Mouse (Mus musculus): Measurements from ENCODE around the gene Ankrd24. TPM values are rescaled to one million over a fixed set of nuclear protein-coding genes. Genes with fewer than 3 reads are reported as not detected.

The Ankrd24 gene
- total and polyA plus RNA-seq, 3 experiments = 7.8 to 33.7 (median 7.9) TPM

GRCm38 (mm10) chr10:81643449-81644055 is 15.2 kb downstream of the Ankrd24 start:
- H3K79me2 ChIP-seq (replicated peaks; ENCODE audit: control insufficient read depth, insufficient read depth, low read length) = no peaks in the 10 kb centered on the region
- no peaks in the 10 kb centered on the region for H3K36me3 ChIP-seq (ENCODE audit: control insufficient read depth, insufficient read depth, low read length)
- peak overlapping the region; percentile 97 for H3K27ac ChIP-seq
- H3K9ac ChIP-seq (ENCODE audit: low read depth, low read length) = peak overlapping the region; percentile 98
- no peaks in the 10 kb centered on the region for H3K27me3 ChIP-seq (ENCODE audit: control insufficient read depth, insufficient read depth, low read length)
- WGBS = under 1% methylated on average over 75 of the region's 75 CpGs
- peak; percentile 69 for TF ChIP-seq CTCF (IDR thresholded peaks at IDR 0.05)
- TF ChIP-seq POLR2A (IDR thresholded peaks at IDR 0.05; ENCODE audit: insufficient read depth, low read depth, low read length) = peak; percentile 83
- TF ChIP-seq EP300 (IDR thresholded peaks at IDR 0.05; ENCODE audit: insufficient read depth, low read depth, low read length) = no peak; the same call in 1 of the 2 replicates
- peaks cover 3% of the 10 kb centered on the region for H3K4me1 ChIP-seq (ENCODE audit: control insufficient read depth, insufficient read depth, low read length)
- peak overlapping the region; percentile 72 for H3K4me3 ChIP-seq
- peak; percentile 96 to 98 for DNase-seq
- intact Hi-C loops (cut with DNase I) = loop anchor here (2.0 kb wide), 1 partner anchor 17 kb away; the partner anchor contains the start of gene Sirt6

GRCm38 (mm10) chr10:81644162-81644561 is 15.8 kb downstream of the Ankrd24 start:
- no peak for DNase-seq
- no peak overlapping the region for H3K9ac ChIP-seq (ENCODE audit: low read depth, low read length)
- 59% methylated on average over 2 of the region's 2 CpGs for WGBS
- intact Hi-C loops (cut with DNase I) = no loop called here
- no peak for TF ChIP-seq CTCF (IDR thresholded peaks at IDR 0.05)
- no peak for TF ChIP-seq POLR2A (IDR thresholded peaks at IDR 0.05; ENCODE audit: insufficient read depth, low read depth, low read length)
- TF ChIP-seq EP300 (IDR thresholded peaks at IDR 0.05; ENCODE audit: insufficient read depth, low read depth, low read length) = no peak
- peak overlapping the region; percentile 97 for H3K27ac ChIP-seq
- no peaks in the 10 kb centered on the region for H3K36me3 ChIP-seq (ENCODE audit: control insufficient read depth, insufficient read depth, low read length)
- H3K4me3 ChIP-seq = peak overlapping the region; percentile 72
- H3K4me1 ChIP-seq (ENCODE audit: control insufficient read depth, insufficient read depth, low read length) = peaks cover 3% of the 10 kb centered on the region
- H3K27me3 ChIP-seq (ENCODE audit: control insufficient read depth, insufficient read depth, low read length) = no peaks in the 10 kb centered on the region
- no peaks in the 10 kb centered on the region for H3K79me2 ChIP-seq (replicated peaks; ENCODE audit: control insufficient read depth, insufficient read depth, low read length)

GRCm38 (mm10) chr10:81644716-81645115 is 16.4 kb downstream of the Ankrd24 start:
- no peak overlapping the region for H3K27ac ChIP-seq
- TF ChIP-seq EP300 (IDR thresholded peaks at IDR 0.05; ENCODE audit: insufficient read depth, low read depth, low read length) (no peak), CTCF (IDR thresholded peaks at IDR 0.05) (no peak), POLR2A (IDR thresholded peaks at IDR 0.05; ENCODE audit: insufficient read depth, low read depth, low read length) (no peak)
- H3K79me2 ChIP-seq (replicated peaks; ENCODE audit: control insufficient read depth, insufficient read depth, low read length) = no peaks in the 10 kb centered on the region
- H3K4me1 ChIP-seq (ENCODE audit: control insufficient read depth, insufficient read depth, low read length) = peaks cover 3% of the 10 kb centered on the region
- no peaks in the 10 kb centered on the region for H3K27me3 ChIP-seq (ENCODE audit: control insufficient read depth, insufficient read depth, low read length)
- H3K9ac ChIP-seq (ENCODE audit: low read depth, low read length) = no peak overlapping the region
- H3K36me3 ChIP-seq (ENCODE audit: control insufficient read depth, insufficient read depth, low read length) = no peaks in the 10 kb centered on the region
- no peak overlapping the region for H3K4me3 ChIP-seq
- DNase-seq = peak in 1 of 2 experiments; percentile 15
- WGBS = 94% methylated on average over 18 of the region's 18 CpGs
- intact Hi-C loops (cut with DNase I) = no loop called here

GRCm38 (mm10) chr10:81645391-81645790 is 17.1 kb downstream of the Ankrd24 start:
- Histone ChIP-seq H3K9ac (ENCODE audit: low read depth, low read length) (no peak overlapping the region), H3K79me2 (replicated peaks; ENCODE audit: control insufficient read depth, insufficient read depth, low read length) (no peaks in the 10 kb centered on the region), H3K4me3 (no peak overlapping the region), H3K27me3 (ENCODE audit: control insufficient read depth, insufficient read depth, low read length) (no peaks in the 10 kb centered on the region), H3K4me1 (ENCODE audit: control insufficient read depth, insufficient read depth, low read length) (peaks cover 3% of the 10 kb centered on the region), H3K27ac (no peak overlapping the region), H3K36me3 (ENCODE audit: control insufficient read depth, insufficient read depth, low read length) (no peaks in the 10 kb centered on the region)
- 90% methylated on average over 4 of the region's 4 CpGs for WGBS
- intact Hi-C loops (cut with DNase I) = no loop called here
- TF ChIP-seq CTCF (IDR thresholded peaks at IDR 0.05) = no peak
- TF ChIP-seq EP300 (IDR thresholded peaks at IDR 0.05; ENCODE audit: insufficient read depth, low read depth, low read length) = no peak
- no peak for TF ChIP-seq POLR2A (IDR thresholded peaks at IDR 0.05; ENCODE audit: insufficient read depth, low read depth, low read length)
- peak in 1 of 2 experiments; percentile 12 for DNase-seq

GRCm38 (mm10) chr10:81646015-81646555 is 17.7 kb downstream of the Ankrd24 start:
- Histone ChIP-seq H3K36me3 (ENCODE audit: control insufficient read depth, insufficient read depth, low read length) (no peaks in the 10 kb centered on the region), H3K27ac (no peak overlapping the region), H3K27me3 (ENCODE audit: control insufficient read depth, insufficient read depth, low read length) (no peaks in the 10 kb centered on the region), H3K79me2 (replicated peaks; ENCODE audit: control insufficient read depth, insufficient read depth, low read length) (no peaks in the 10 kb centered on the region), H3K4me3 (no peak overlapping the region), H3K4me1 (ENCODE audit: control insufficient read depth, insufficient read depth, low read length) (peaks cover 3% of the 10 kb centered on the region), H3K9ac (ENCODE audit: low read depth, low read length) (no peak overlapping the region)
- no peak for DNase-seq
- WGBS = 68% methylated on average over 7 of the region's 7 CpGs
- no peak for TF ChIP-seq POLR2A (IDR thresholded peaks at IDR 0.05; ENCODE audit: insufficient read depth, low read depth, low read length)
- TF ChIP-seq CTCF (IDR thresholded peaks at IDR 0.05) = no peak
- TF ChIP-seq EP300 (IDR thresholded peaks at IDR 0.05; ENCODE audit: insufficient read depth, low read depth, low read length) = no peak
- intact Hi-C loops (cut with DNase I) = no loop called here
